Mouse (Mus musculus) lung, adult 2 months (tissue): ENCODE results near the gene Tmem181a. TPM values are rescaled to one million over a fixed set of nuclear protein-coding genes. Genes with fewer than 3 reads are reported as not detected.
"Not testable (repeated sequence)": the region's sequence is repeated elsewhere in the genome, so short reads cannot be mapped to it uniquely, and the experiment has no call there.

Experiments used
- DNase-seq: peaks from one replicate; pipeline ENCODE4 v3.0.0; 2022
- H3K4me1 ChIP-seq: fragments of 200-500 bp; 2 replicates; pipeline ENCODE4 v1.6.1; 2011; ENCODE audit warnings: low read length; ENCODE audit not compliant: control insufficient read depth, insufficient read depth
- H3K4me3 ChIP-seq: fragments of 200-500 bp; replicated peaks from 2 replicates; pipeline ENCODE3; 2011; ENCODE audit warnings: low read depth, mild to moderate bottlenecking, control low read depth, low read length; ENCODE audit errors: extremely low read depth
- CTCF ChIP-seq: fragments of 200-500 bp; IDR thresholded peaks from 2 replicates; pipeline ENCODE4 v1.5.1; 2011; ENCODE audit warnings: mild to moderate bottlenecking, low read length, control low read depth; ENCODE audit not compliant: insufficient read depth
- POLR2A ChIP-seq: fragments of 200-500 bp; IDR thresholded peaks from 2 replicates; pipeline ENCODE4 v1.6.1; 2011; ENCODE audit warnings: low read depth, mild to moderate bottlenecking, control low read depth, low read length, borderline replicate concordance; ENCODE audit errors: extremely low read depth
- WGBS: fragments of 180-500 bp; shearing (Covaris S2); methylation state at CpG from one replicate; pipeline ENCODE4 v1.1.7; 2018; 5-methylcytosine and 5-hydroxymethylcytosine counted together
- polyA plus RNA-seq: library from polyadenylated mRNA; depleted of rRNA; stranded (reverse); fragments of >200 nt; gene quantifications from 2 replicates; pipeline ENCODE4 v1.2.3, GENCODE M21; 2012; rRNA removed

Tmem181a gene
- polyA plus RNA-seq = 17.0 and 19.1 TPM in 2 replicates

- DNase-seq, H3K4me1 ChIP-seq, H3K4me3 ChIP-seq: not testable (repeated sequence)
- under 1% methylated on average over 17 of the region's 51 CpGs for WGBS
Observed at GRCm38 (mm10) chr17:6256400-6257069, at the start of gene Tmem181a. Tmem181a (plus strand) TSS chr17:6256860.

- Histone ChIP-seq H3K4me3 (no peak overlapping the region), H3K4me1 (no peaks in the 10 kb centered on the region)
- no peak for DNase-seq
- TF ChIP-seq CTCF = no peak
- TF ChIP-seq POLR2A = no peak
- 63% methylated on average over 1 of the region's 1 CpGs for WGBS
Observed at GRCm38 (mm10) chr17:6211721-6212120, 44.9 kb upstream of the Tmem181a start.

GRCm38 (mm10) chr17:6215640-6216039, 41.0 kb upstream of the Tmem181a start:
- Histone ChIP-seq H3K4me3 (no peak overlapping the region), H3K4me1 (no peaks in the 10 kb centered on the region)
- DNase-seq = no peak
- WGBS = 84% methylated on average over 4 of the region's 4 CpGs
- no peak for TF ChIP-seq CTCF

GRCm38 (mm10) chr17:6216514-6216913, 40.1 kb upstream of the Tmem181a start:
- H3K4me1 ChIP-seq = no peaks in the 10 kb centered on the region
- 94% methylated on average over 10 of the region's 10 CpGs for WGBS
- DNase-seq = no peak
- no peak for TF ChIP-seq CTCF
- TF ChIP-seq POLR2A = no peak
- H3K4me3 ChIP-seq = no peak overlapping the region

GRCm38 (mm10) chr17:6232633-6233032, 24.0 kb upstream of the Tmem181a start:
- DNase-seq, H3K4me1 ChIP-seq: not testable (repeated sequence)
- no CpG with 5 or more reads among the region's 7 CpGs for WGBS

GRCm38 (mm10) chr17:6251298-6251697, 5.4 kb upstream of the Tmem181a start:
- not testable (repeated sequence) for H3K4me1 ChIP-seq, H3K4me3 ChIP-seq, DNase-seq
- 88% methylated on average over 1 of the region's 1 CpGs for WGBS

More at GRCm38 (mm10) chr17:6232633-6233032, 24.0 kb upstream of the Tmem181a start:
- not testable (repeated sequence) for H3K4me3 ChIP-seq

- not testable (repeated sequence) for H3K4me1 ChIP-seq, H3K4me3 ChIP-seq, DNase-seq
- 5% methylated on average over 13 of the region's 20 CpGs for WGBS
Observed at GRCm38 (mm10) chr17:6257070-6257456, 403 bp downstream of the Tmem181a start.

GRCm38 (mm10) chr17:6269876-6270831, 13.5 kb downstream of the Tmem181a start:
- peak overlapping the region; percentile 34 for H3K4me3 ChIP-seq
- peak; percentile 57 for DNase-seq
- 2% methylated on average over 52 of the region's 84 CpGs for WGBS
- not testable (repeated sequence) for H3K4me1 ChIP-seq

GRCm38 (mm10) chr17:6270840-6271239, 14.2 kb downstream of the Tmem181a start:
- under 1% methylated on average over 25 of the region's 25 CpGs for WGBS
- DNase-seq = not testable (repeated sequence)

GRCm38 (mm10) chr17:6271970-6272369, 15.3 kb downstream of the Tmem181a start:
- WGBS = 55% methylated on average over 6 of the region's 6 CpGs
- H3K4me1 ChIP-seq = not testable (repeated sequence)

More at GRCm38 (mm10) chr17:6270840-6271239, 14.2 kb downstream of the Tmem181a start:
- peak overlapping the region; percentile 23 for H3K4me3 ChIP-seq
- not testable (repeated sequence) for H3K4me1 ChIP-seq

GRCm38 (mm10) chr17:6274693-6275092, 18.0 kb downstream of the Tmem181a start:
- WGBS = 88% methylated on average over 6 of the region's 6 CpGs
- not testable (repeated sequence) for DNase-seq, H3K4me1 ChIP-seq, H3K4me3 ChIP-seq

More at GRCm38 (mm10) chr17:6271970-6272369, 15.3 kb downstream of the Tmem181a start:
- not testable (repeated sequence) for H3K4me3 ChIP-seq, DNase-seq

GRCm38 (mm10) chr17:6279205-6279604, 22.5 kb downstream of the Tmem181a start:
- WGBS = 54% methylated on average over 8 of the region's 8 CpGs
- H3K4me3 ChIP-seq, H3K4me1 ChIP-seq: not testable (repeated sequence)
- DNase-seq = peak; percentile 17

- DNase-seq, H3K4me1 ChIP-seq, H3K4me3 ChIP-seq: not testable (repeated sequence)
- 89% methylated on average over 10 of the region's 10 CpGs for WGBS
Observed at GRCm38 (mm10) chr17:6279772-6280171, 23.1 kb downstream of the Tmem181a start.

GRCm38 (mm10) chr17:6280513-6280912, 23.9 kb downstream of the Tmem181a start:
- H3K4me1 ChIP-seq, DNase-seq, H3K4me3 ChIP-seq: not testable (repeated sequence)
- WGBS = 95% methylated on average over 16 of the region's 19 CpGs

- H3K4me3 ChIP-seq, DNase-seq, H3K4me1 ChIP-seq: not testable (repeated sequence)
- 96% methylated on average over 8 of the region's 10 CpGs for WGBS
Observed at GRCm38 (mm10) chr17:6283137-6283536, 26.5 kb downstream of the Tmem181a start.
